Mouse (Mus musculus) kidney, adult 2 months (tissue): ENCODE measurements around the gene Il27ra. TPM values are rescaled to one million over a fixed set of nuclear protein-coding genes. Genes with fewer than 3 reads are reported as not detected.
A peak's percentile ranks its signal among the peaks of the same experiment; 100 is the strongest.

Experiments
- DNase-seq: peaks from one replicate; pipeline ENCODE4 v3.0.0; 2021
- H3K27ac ChIP-seq: fragments of 200-500 bp; 2 replicates; pipeline ENCODE4 v1.5.1; 2012; ENCODE audit warnings: low read depth, low read length, control low read depth, inconsistent platforms; ENCODE audit not compliant: insufficient read depth
- H3K27me3 ChIP-seq: fragments of 200-500 bp; replicated peaks from 2 replicates; pipeline ENCODE4 v1.6.1; 2012; ENCODE audit warnings: mild to moderate bottlenecking, moderate library complexity, low read length, inconsistent platforms; ENCODE audit not compliant: control insufficient read depth, insufficient read depth
- H3K36me3 ChIP-seq: fragments of 200-500 bp; 2 replicates; pipeline ENCODE4 v1.6.1; 2012; ENCODE audit warnings: mild to moderate bottlenecking, moderate library complexity, low read length, inconsistent platforms; ENCODE audit not compliant: control insufficient read depth, insufficient read depth
- H3K4me1 ChIP-seq: fragments of 200-500 bp; 2 replicates; pipeline ENCODE4 v1.6.1; 2011; ENCODE audit warnings: low read length; ENCODE audit not compliant: control insufficient read depth, insufficient read depth
- H3K4me3 ChIP-seq: fragments of 200-500 bp; 2 replicates; pipeline ENCODE4 v1.5.1; 2011; ENCODE audit warnings: mild to moderate bottlenecking, low read depth, low read length, control low read depth; ENCODE audit not compliant: insufficient read depth
- CTCF ChIP-seq: fragments of 200-500 bp; conservative IDR thresholded peaks from 2 replicates; pipeline ENCODE4 v1.5.1; 2011; ENCODE audit warnings: low read depth, mild to moderate bottlenecking, control low read depth, low read length, moderate library complexity, mixed read lengths; ENCODE audit not compliant: insufficient read depth, insufficient read length
- POLR2A ChIP-seq: fragments of 200-500 bp; IDR thresholded peaks from one replicate; pipeline ENCODE4 v1.6.1; 2011; ENCODE audit warnings: low read depth, low read length, control low read depth
- WGBS: fragments of 180-500 bp; shearing (Covaris S2); methylation state at CpG from one replicate; pipeline ENCODE4 v1.1.7; 2018; 5-methylcytosine and 5-hydroxymethylcytosine counted together
- polyA plus RNA-seq: library from polyadenylated mRNA; depleted of rRNA; stranded (reverse); fragments of >200 nt; gene quantifications from 2 replicates; pipeline ENCODE4 v1.2.3, GENCODE M21; 2012

The Il27ra gene
- polyA plus RNA-seq, 1 experiment: 5.6 TPM

DNA sequence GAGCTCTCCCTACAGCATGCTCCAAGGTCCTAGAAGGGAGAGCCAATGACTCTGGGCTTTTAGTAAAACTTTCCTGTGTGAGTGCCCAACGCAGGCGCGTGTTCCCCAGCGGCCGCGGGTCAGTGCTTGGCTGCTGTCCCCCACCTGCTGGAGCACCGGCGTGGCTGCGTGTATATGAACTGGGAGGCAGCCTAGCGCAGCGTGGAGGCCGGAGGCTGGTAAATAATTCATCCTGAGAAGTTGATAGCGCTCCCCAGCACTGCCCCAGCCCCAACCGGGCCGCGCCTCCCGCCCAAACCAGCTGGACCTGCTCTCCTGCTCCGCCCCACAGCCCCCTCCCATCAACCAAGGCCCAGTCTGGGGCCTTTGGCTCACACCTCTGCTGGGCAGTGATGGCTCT is 21.3 kb downstream of the Il27ra start, which contains the start of gene Palm3:
Gene Palm3, plus strand, starts transcription at position 376 of the 400 bp plus-strand sequence.
- Histone ChIP-seq H3K27ac (peak within 1 kb of the TSS; percentile 45; the same call in 1 of the 2 replicates), H3K27me3 (no peaks in the 10 kb centered on the region), H3K36me3 (no peaks in the 10 kb centered on the region), H3K4me3 (peak within 1 kb of the TSS; percentile 11; the same call in 1 of the 2 replicates), H3K4me1 (peaks cover 31% of the 10 kb centered on the region)
- peak; percentile 88 for DNase-seq
- 15% methylated on average over 18 of the region's 18 CpGs for WGBS
- TF ChIP-seq POLR2A (no peak), CTCF (no peak)

DNA sequence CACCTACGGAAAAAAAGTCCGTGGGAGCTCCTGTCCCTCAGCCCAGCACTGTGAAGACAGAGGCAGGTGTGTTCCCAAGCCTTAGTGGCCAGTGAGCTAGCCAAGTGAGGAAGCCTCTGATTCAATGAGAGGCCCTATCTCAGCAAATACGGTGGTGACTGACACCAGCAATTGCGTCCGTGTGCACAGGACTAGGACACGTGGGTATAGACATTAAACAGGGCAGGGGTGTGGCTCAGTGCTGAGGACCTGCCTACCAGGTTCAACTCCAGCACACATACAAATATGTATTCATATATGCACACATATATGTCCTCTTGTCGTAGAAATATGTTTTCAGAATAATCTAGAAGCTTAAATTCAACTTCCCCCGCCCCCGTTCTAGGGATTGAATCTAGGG is 22.7 kb downstream of the Il27ra start:
- TF ChIP-seq CTCF (no peak), POLR2A (no peak)
- Histone ChIP-seq H3K27ac (no peak overlapping the region), H3K27me3 (no peaks in the 10 kb centered on the region), H3K4me1 (peaks cover 31% of the 10 kb centered on the region), H3K36me3 (no peaks in the 10 kb centered on the region), H3K4me3 (no peak overlapping the region)
- 78% methylated on average over 9 of the region's 9 CpGs for WGBS
- no peak for DNase-seq

DNA sequence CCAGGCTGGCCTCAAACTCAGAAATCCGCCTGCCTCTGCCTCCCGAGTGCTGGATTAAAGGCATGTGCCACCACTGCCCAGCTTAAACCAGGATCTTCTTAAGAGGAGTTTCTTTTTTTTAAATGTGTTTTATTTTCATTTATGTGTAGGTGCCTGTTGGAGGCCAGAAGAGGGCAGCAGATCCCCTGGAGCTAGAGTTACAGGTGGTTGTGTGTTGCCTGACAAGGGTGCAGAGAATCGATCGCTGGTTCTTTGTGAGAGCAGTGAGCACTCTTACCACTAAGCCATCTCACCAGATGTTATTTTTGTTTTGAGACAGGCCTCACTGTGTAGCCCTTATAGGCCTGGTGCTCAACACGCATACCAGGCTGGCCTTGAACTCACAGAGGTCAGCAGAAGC is 26.6 kb downstream of the Il27ra start:
- Histone ChIP-seq H3K4me1 (peaks cover 6% of the 10 kb centered on the region; the same call in 1 of the 2 replicates), H3K4me3 (no peak overlapping the region), H3K36me3 (no peaks in the 10 kb centered on the region), H3K27me3 (no peaks in the 10 kb centered on the region), H3K27ac (no peak overlapping the region)
- TF ChIP-seq CTCF: no peak
- no peak for DNase-seq
- 97% methylated on average over 5 of the region's 5 CpGs for WGBS

DNA sequence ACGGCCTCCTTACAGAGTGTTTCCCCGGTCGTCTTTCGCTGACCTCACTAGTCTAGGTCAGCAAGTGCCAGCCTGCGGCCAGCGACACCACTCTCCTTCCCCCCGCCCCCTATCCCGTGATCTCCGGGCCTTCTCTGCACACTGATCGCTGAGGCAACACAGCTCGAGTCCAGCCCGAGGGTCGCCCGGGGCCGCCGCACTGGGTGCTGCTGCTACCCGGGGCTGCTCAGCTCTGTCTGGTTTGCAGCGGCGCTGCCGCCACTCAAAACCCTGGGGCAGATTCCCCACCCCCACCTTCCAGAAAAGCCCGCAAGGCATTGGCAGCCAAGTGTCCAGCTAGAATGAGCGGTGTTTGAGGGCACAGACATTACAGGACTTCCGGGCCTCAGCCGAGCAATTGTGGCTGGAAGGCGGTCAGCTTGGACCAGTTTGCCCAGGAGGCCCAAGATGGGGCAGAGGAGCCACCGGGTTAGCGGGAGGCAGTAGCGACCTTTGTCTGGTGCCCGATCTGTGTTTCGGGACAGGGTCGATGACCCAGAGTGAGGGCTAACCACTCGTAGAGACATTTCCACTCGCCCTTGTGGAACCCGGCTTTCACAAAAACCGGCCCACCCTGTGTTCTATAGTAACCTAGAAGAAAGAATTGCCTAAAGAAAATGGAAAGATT is 29.8 kb downstream of the Il27ra start:
- H3K4me3 ChIP-seq: peak overlapping the region; percentile 39
- DNase-seq: peak; percentile 78
- TF ChIP-seq POLR2A: no peak
- no peak for TF ChIP-seq CTCF

DNA sequence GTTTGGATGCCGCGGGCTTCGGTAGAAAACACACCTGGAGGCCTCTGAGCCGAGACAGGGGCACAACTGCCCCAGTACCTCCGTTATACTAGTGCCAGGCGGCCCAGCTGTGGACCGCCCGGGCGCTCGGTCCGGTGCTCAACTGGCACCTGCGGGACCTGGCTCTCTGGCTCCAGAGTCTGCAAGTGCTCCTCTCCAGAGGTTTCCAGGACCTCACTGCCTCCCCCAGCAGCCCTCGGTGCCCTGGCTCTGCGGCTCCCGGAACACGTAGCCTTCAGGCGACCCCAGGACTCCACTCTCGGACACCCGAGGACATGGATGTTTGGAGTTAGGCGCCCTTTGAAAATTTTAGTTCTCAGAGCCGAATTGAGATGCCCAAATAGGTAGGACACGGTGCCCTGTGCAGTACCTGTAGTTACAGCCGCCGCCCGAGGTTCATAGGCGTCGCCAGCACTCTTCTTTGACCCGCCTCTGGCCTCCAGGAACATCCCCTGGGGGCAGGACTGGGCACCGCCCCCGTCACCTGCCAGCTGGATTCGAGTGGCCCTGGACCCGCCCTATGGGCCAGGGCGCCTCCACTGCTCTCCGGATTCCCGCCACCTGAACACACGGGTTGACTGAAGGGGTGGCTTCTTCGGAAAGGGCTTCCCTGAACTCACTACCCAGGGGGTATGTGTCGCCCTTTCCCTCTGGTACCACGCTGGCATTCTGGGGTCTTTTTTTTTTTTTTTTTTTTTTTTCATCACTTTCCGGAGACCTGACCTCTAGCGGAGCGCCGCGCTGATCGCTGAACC is 30.5 kb downstream of the Il27ra start, which contains the start of gene 2210011C24Rik:
Gene 2210011C24Rik, minus strand, starts transcription at position 467 of the 794 bp plus-strand sequence.
- Histone ChIP-seq H3K4me1 (peaks cover 6% of the 10 kb centered on the region), H3K4me3 (peak within 1 kb of the TSS; percentile 54), H3K36me3 (no peaks in the 10 kb centered on the region), H3K27ac (peak within 1 kb of the TSS; percentile 18; the same call in 1 of the 2 replicates), H3K27me3 (no peaks in the 10 kb centered on the region)
- WGBS: 1% methylated on average over 45 of the region's 45 CpGs
- TF ChIP-seq POLR2A: no peak
- DNase-seq: peak; percentile 92

More for the DNA sequence above, 29.8 kb downstream of the Il27ra start:
- Histone ChIP-seq H3K36me3 (no peaks in the 10 kb centered on the region), H3K27me3 (no peaks in the 10 kb centered on the region), H3K27ac (0 out of 2 replicates have a peak overlapping the region, but pooled peaks have one; percentile 18), H3K4me1 (peaks cover 6% of the 10 kb centered on the region)
- WGBS: 15% methylated on average over 35 of the region's 35 CpGs

DNA sequence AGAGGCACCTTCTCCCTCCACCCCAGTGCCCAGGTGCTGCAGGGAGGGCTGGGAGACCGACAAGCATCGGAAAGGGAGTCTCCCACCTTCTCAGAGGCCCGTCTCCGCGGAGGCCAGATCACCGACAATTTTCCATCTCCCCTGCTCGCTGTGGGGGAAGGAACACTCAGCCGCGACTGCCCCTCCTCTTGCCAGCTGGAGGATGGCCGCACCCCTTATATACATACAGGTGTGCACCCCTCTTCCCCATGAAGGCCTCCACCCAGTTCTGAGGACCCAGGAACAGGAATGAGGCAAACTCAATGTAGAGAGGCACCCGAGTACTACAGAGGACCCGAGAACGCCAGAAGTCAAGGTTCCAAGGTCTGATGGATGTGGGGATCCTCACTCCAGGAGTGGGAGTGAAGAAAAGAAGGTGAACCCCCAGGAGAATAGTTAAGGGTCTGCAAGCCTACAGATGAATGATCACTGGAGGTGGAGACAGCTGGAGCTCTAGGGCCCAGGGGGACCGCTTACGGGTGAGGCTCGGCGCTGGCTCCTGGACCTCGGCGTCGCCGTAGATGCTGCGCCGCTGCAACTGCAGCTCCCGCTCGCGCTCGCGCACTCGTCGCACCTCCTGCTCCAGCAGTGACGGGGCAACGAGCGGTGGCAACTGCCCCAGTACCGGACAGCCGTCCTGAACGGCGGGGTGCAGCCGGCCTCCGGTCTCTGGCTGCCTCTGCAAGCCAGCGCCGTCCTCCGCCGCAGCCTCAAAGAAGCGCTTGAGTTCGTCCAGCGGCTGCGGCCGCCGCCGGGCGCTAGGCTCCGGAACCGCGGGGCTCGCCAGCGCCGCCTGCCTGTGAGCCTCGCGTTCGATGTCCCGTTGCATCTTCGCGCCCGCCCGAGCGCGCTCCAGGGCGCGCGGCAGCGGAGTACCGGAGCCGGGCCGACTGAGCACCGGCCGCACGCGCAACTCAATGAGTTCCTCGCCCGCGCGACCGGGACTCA is 31.5 kb downstream of the Il27ra start:
- peak; percentile 86 for DNase-seq
- TF ChIP-seq CTCF: peak; percentile 59
- TF ChIP-seq POLR2A: no peak
- WGBS: 4% methylated on average over 83 of the region's 83 CpGs
- H3K27me3 ChIP-seq: no peaks in the 10 kb centered on the region
- no peaks in the 10 kb centered on the region for H3K36me3 ChIP-seq
- H3K4me1 ChIP-seq: peaks cover 6% of the 10 kb centered on the region
- H3K27ac ChIP-seq: no peak overlapping the region
- H3K4me3 ChIP-seq: peak overlapping the region; percentile 54
